Mouse (Mus musculus) naive thymus-derived CD4-positive, alpha-beta T cell, adult 2 months (primary cell): ENCODE data around the gene Rnf121.
A peak's percentile ranks its signal among the peaks of the same experiment; 100 is the strongest.

Source experiments
- DNase-seq: peaks from one replicate; pipeline ENCODE4 v3.0.0-alpha.2; 2011; ENCODE audit warnings: low read depth

Rnf121 gene

GRCm38 (mm10) chr7:101999461-102000151 is 65.7 kb downstream of the Rnf121 start:
- no peak for DNase-seq

GRCm38 (mm10) chr7:101998194-101998927 is 66.9 kb downstream of the Rnf121 start:
- DNase-seq, result peak; percentile 79

DNA sequence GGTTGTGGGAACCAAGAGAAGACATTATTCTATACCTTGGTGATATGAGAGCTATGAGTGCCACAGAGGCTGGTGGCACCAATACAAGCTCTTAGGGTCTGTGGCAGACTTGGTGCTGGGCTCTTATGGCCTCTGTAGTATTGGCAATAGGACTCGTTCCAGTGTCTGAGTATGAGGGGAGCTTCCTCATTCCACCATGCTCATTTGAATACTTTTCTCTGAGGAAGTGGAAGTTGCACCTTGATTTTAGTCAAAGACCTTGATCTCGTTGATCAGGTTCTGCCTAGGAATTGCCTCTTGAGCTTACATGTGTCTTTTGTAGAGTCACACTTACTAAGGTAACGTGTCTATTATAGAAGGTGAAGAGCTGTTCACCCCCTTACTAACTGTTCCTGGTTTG is 71.0 kb downstream of the Rnf121 start:
- no peak for DNase-seq

- DNase-seq, result no peak
These were observed 80.2 kb downstream of the Rnf121 start for GRCm38 (mm10) chr7:101985081-101985480.

DNA sequence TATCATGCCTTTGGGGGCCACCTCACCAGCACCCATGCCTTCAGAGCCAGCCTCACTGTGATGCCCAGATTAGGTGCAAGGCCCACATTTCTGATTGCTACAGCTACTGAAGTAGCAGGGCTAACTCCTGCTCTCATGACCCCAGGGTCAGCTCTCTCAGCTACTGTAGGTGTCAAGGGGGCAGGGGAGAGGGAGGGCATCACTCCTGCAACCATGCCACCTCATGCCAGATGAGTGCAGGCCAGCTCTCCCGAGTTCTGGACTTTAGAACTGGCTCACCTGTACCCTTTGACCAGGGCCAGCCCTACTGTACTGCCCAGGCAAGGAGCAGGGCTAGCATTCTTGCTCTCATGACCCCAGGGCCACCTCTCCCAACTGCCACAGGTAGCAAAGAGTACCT is 82.5 kb downstream of the Rnf121 start:
- no peak for DNase-seq

DNA sequence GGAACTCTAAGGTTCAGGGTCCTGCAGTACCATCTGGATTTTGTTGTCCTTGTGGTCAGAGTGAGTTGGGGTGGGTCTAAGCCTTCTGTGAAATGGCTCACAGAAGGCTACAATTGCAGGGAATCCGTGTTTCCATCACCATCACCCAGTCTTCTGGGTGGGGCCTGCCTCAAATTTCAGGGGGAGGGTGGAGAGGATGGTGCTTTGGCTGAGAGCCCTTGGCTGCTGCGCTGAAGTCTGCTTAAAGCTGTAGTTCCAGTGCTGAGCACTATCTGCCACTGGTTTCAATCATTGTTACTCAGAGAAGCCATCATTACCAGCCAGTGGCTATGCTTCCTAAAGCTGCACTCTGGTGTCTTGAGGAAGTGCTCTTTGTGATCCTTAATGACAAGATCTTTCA is 90.8 kb downstream of the Rnf121 start:
- DNase-seq, result no peak

DNA sequence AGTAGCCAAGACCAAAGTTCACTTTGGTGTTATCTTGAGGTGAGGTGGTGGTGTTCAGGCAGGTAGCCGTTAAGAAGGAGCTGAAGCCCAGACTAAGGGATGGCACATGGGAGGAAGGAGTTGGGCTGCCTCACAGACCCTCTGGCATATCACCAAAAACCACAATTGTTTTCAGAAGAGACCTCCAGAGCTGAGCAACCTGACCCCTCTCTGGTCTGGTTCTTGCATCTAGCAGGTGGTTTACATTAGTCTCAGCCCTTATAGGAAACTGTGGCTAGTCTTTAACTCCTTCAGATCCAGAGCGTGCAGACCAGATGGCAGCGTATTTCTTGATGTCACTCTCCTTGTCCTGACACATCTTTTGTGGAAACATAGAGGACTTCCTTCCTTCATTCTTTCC is 91.5 kb downstream of the Rnf121 start:
- no peak for DNase-seq

DNA sequence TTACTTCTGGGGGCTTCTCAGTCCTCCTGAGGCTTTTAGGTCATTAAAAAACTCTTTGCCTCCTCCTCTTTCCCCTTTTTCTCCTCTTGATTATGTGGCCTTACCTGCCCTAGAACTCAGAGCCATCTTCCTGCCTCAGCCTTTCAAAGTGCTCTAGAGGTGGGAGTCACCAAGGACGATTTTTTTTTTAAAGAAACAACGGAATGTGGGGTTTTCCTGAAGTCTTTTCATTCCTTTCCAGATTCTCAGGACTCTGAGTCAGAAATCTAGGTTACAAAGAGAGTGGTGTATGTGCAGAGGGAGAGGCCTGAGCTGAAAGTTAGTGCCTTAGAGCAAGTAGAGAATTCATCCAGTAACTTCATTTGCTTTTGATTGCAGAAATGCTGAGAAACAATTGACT is 93.5 kb downstream of the Rnf121 start:
- DNase-seq, result peak; percentile 30

- DNase-seq, result peak; percentile 87
These were observed 94.3 kb downstream of the Rnf121 start for GRCm38 (mm10) chr7:101970821-101971461.

GRCm38 (mm10) chr7:101970429-101970775 is 94.9 kb downstream of the Rnf121 start:
- peak; percentile 95 for DNase-seq

DNA sequence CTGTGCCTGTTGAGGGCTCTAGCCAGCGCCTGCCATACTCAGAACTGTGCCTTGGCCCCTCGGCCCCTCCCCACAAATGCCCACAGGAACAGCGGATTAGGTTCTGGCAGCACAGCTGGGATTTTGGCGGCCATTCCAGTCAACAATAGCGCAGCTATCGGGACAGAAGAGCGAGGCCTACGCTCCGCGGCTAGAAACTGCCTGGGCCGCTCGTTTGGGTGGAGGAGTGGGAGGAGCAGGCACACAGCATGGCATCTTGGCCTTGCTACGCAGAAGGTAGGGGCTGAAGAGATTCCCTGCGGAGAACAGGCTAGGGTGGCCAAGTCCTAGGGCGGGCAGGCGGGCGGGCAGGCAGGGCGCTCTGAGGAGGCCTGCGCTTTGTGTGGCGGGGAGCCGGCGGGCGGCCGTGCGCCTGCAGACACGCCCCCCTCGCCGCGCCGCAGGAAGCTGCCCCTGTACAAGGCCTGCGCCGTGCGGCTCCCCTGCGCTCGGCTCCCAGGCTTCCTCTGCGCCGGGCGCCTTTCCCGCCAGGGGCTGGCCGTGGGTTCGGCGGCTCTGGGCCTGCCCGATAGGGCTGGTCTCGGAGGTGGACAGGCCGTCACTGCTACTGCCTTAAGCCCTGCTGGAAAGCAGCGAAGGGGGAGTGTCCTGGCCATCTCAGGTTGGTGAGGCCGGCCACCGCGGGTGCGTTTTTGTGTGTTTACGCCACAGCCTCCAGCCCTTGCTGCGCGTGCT is 95.4 kb downstream of the Rnf121 start:
- peak; percentile 86 for DNase-seq
